Comparison of ENCODE assay signal across 18 mouse cellular contexts in genomic region chr17:15583071-15583470, GRCm38 (mm10).
"Had no signal": no experiment of that assay in that cellular context is flagged by ENCODE, and none has a peak within 500 bp of the region (broad histone marks: within the 10 kb centered on the region; RNA-seq: fewer than 3 reads in every experiment).

No protein-coding gene starts in this region.

- ATAC-seq: hindbrain, embryonic 16.5 days; inflammation-experienced regulatory T-cells, adult 6 months; intestine, embryonic 15.5 days; intestine, postnatal 0 days; liver, embryonic 12.5 days had no signal

- DNase-seq: gastrocnemius, adult 2 months; gastrocnemius, postnatal 10 days; gastrocnemius, postnatal 25 days; heart, adult 11 months; heart, adult 2 months; heart, postnatal 10 days; heart, postnatal 4 days; kidney, adult 18-20 months; kidney, adult 8-10 months; kidney, postnatal 10 days; kidney, postnatal 25 days; kidney, postnatal 4 days; left cerebral cortex, postnatal 4 days had no signal
